Mouse (Mus musculus): ENCODE data around the gene Gm8947.
"Not testable (repeated sequence)": the region's sequence is repeated elsewhere in the genome, so short reads cannot be mapped to it uniquely, and the experiment has no call there.

Gm8947 gene

DNA sequence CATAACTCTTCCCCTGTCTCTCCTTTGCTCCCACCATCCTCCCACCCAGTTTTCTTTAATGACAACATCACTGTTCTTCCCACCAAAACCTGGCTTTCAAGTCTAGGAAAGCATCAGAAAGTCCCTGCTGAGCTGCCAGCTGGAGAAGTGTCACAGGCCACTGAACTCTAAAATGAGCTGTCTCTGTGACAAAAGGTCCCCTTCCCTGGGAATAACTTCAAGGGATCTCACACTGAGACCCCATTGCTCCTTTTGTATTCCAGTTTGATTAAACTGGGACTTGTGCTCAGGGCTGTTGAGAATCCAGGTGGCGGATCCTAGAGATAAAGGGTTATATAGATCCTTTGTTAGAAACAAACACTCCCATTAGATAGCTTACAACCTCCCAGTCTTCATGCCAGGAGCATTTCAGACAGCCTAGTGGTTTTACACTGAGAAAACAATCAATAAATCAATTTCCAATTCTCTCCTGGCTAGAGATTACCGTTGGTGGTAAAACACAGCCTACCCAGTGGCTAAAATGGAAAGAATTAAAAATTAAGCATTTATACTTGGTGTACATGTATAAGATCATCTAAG, 13.6 kb upstream of the Gm8947 start:
- in situ Hi-C loops (cut with MboI; ENCODE audit: unreplicated experiment in 2 of 2): no loop called here

DNA sequence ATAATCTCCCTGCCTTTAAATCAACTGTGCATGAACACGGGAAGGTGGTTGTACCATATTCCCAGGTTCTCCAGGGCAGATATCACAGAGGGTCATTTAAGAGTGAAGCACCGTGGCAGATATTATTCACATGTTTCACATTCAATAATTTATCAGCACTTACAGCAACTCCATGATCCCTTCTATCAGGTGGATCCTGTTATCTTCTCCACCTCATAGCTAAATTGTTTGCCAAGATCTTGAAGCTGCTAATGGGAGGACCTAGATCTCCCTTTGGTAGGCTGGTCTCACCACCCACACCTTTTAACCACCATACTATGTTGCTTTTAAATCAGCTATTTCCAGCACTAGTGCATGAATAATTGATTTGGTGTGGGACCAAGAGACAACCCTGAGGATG, 12.0 kb upstream of the Gm8947 start:
- in situ Hi-C loops (cut with MboI; ENCODE audit: unreplicated experiment in 2 of 2): no loop called here

DNA sequence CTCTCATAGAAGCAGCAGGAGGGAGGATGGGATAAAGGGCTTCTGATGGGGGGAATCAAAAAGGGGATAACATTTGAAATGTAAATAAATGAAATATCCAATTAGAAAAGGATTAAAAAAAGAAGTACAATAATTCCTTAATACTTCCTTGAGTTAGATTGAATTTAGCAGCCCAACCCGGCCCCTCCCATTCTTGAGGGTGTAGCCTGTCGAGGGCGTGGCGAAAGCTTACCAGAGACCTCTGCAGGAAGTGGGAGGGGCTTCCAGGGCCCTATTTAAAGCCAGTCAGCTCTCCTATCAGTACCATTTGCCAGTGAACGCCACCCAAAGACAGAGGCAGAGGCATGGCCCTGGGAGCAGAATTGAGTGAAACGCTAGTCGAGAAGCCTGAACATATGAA, 9.9 kb upstream of the Gm8947 start, which contains the start of gene Gm47985:
Gene Gm47985, plus strand, starts transcription at position 272 of the 400 bp plus-strand sequence.
- in situ Hi-C loops (cut with MboI; ENCODE audit: unreplicated experiment in 2 of 2): not testable (repeated sequence)

DNA sequence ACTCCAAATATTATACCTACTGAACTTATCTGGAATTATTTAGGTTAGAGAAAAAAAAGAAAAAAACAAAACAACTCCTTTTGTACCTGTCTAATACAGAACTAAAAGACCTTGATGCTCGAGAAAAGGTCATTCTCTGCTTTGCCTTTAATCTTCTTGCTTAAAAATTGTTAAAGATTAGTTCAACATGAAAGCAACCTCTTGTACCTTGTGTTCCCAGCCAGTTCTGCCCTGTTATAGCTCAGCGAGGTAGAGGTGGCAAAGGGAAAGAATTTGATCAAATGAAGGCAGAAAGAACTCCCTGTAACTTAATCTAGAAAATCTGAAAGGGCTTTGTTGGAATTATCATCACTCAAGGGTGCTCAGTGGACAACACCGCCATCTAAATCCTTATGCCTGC, 6.0 kb upstream of the Gm8947 start:
- in situ Hi-C loops (cut with MboI; ENCODE audit: unreplicated experiment in 2 of 2): not testable (repeated sequence)

- in situ Hi-C loops (cut with MboI; ENCODE audit: unreplicated experiment in 2 of 2): not testable (repeated sequence)
Observed at GRCm38 (mm10) chr1:151186879-151187424, 5.2 kb upstream of the Gm8947 start.

- in situ Hi-C loops (cut with MboI; ENCODE audit: unreplicated experiment in 2 of 2): no loop called here
Observed at GRCm38 (mm10) chr1:151188469-151188868, 3.7 kb upstream of the Gm8947 start.

DNA sequence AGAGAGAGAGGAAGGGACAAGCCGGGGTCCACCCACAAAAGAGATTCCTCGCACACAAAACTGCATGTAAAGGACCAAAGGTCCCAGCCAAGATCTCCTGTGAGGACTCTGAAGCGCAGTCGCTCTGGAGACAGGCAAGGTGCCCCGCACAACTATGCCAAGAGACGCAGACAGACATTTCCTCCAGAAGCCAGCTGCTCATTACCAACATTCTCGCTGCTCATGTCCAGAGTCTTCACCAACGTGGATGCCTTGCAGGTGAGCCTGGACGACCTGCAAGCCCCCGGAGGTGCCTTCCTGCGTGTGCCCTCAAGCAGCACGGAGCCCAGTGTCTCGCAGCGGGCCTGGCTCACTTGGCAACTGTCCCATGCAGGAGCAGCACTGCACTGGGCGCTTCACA, 563 bp downstream of the Gm8947 start:
- in situ Hi-C loops (cut with MboI; ENCODE audit: unreplicated experiment in 2 of 2): not testable (repeated sequence)

DNA sequence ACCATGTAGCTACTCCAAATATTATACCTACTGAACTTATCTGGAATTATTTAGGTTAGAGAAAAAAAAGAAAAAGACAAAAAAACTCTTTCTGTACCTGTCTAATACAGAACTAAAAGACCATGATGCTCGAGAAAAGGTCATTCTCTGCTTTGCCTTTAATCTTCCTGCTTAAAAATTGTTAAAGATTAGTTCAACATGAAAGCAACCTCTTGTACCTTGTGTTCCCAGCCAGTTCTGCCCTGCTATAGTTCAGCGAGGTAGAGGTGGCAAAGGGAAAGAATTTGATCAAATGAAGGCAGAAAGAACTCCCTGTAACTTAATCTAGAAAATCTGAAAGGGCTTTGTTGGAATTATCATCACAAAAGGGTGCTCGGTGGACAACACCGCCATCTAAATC, 3.8 kb downstream of the Gm8947 start:
- in situ Hi-C loops (cut with MboI; ENCODE audit: unreplicated experiment in 2 of 2): not testable (repeated sequence)

- in situ Hi-C loops (cut with MboI; ENCODE audit: unreplicated experiment in 2 of 2): not testable (repeated sequence)
Observed at GRCm38 (mm10) chr1:151196690-151197089, 4.5 kb downstream of the Gm8947 start.

DNA sequence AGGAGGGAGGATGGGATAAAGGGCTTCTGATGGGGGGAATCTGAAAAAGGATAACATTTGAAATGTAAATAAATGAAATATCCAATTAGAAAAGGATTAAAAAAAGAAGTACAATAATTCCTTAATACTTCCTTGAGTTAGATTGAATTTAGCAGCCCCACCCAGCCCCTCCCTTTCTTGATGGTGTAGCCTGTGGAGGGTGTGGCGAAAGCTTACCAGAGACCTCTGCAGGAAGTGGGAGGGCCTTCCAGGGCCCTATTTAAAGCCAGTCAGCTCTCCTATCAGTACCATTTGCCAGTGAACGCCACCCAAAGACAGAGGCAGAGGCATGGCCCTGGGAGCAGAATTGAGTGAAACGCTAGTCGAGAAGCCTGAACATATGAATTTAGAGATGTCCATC, 5.9 kb downstream of the Gm8947 start, which contains the start of gene Gm47995:
Gene Gm47995, plus strand, starts transcription at position 329 of the 400 bp plus-strand sequence.
- in situ Hi-C loops (cut with MboI; ENCODE audit: unreplicated experiment in 2 of 2): not testable (repeated sequence)

- in situ Hi-C loops (cut with MboI; ENCODE audit: unreplicated experiment in 2 of 2): not testable (repeated sequence)
Observed at GRCm38 (mm10) chr1:151200620-151201019, 8.4 kb downstream of the Gm8947 start.

DNA sequence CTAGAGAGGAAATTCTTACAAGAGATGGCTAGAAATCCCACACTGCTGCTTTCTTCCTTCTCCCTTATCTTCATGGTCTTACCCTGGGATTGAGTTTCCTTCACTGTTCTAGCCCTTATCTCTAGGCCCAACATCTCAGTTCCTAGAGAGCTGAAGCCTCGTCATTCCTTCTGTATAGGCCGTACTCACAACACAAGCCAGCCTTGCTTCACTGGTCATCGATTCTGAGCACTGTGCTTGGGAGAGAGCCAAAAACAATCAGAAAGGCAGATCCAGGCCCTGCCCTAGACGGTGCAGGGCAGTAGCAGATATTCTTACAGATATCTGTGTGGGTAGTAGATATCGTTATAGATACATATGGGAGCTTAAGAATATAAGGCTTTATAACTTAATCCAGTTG, 10.6 kb downstream of the Gm8947 start:
- in situ Hi-C loops (cut with MboI; ENCODE audit: unreplicated experiment in 2 of 2): not testable (repeated sequence)

- in situ Hi-C loops (cut with MboI; ENCODE audit: unreplicated experiment in 2 of 2): not testable (repeated sequence)
Observed at GRCm38 (mm10) chr1:151203818-151204217, 11.6 kb downstream of the Gm8947 start, which contains the start of gene 3110040M04Rik. 3110040M04Rik (plus strand) TSS chr1:151204121.

- in situ Hi-C loops (cut with MboI; ENCODE audit: unreplicated experiment in 2 of 2): not testable (repeated sequence)
Observed at GRCm38 (mm10) chr1:151208493-151208892, 16.3 kb downstream of the Gm8947 start.

GRCm38 (mm10) chr1:151208944-151209343, 16.8 kb downstream of the Gm8947 start:
- in situ Hi-C loops (cut with MboI; ENCODE audit: unreplicated experiment in 2 of 2): not testable (repeated sequence)

DNA sequence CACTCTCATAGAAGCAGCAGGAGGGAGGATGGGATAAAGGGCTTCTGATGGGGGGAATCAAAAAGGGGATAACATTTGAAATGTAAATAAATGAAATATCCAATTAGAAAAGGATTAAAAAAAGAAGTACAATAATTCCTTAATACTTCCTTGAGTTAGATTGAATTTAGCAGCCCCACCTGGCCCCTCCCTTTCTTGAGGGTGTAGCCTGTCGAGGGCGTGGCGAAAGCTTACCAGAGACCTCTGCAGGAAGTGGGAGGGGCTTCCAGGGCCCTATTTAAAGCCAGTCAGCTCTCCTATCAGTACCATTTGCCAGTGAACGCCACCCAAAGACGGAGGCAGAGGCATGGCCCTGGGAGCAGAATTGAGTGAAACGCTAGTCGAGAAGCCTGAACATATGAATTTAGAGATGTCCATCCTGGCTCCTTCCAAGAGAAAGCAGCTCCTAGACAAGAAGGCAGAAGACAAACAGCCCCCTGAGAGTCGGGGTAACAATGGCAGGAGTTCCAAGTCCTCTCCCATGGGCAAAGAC, 17.7 kb downstream of the Gm8947 start, which contains the start of gene Gm47996:
Gene Gm47996, plus strand, starts transcription at position 308 of the 532 bp plus-strand sequence.
- in situ Hi-C loops (cut with MboI; ENCODE audit: unreplicated experiment in 2 of 2): not testable (repeated sequence)

DNA sequence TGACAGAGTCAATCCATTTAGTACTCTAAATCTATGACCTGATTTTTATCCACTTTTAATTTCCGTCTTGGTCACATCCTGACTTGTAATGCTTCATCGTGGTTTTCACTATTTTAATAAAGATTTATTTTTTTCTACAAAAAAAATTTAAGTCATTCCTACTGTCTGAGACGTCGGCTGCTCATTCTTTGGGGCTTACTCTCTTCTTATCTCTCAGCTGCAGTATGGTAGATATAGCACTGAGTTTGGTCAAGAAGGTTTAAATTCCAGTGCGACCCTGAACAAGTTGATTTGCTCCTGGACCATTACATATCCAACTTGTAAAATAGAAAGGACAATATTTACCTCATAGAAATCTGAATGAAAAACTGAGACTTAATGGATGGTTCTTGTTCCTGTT, 19.5 kb downstream of the Gm8947 start:
- in situ Hi-C loops (cut with MboI; ENCODE audit: unreplicated experiment in 2 of 2): not testable (repeated sequence)

DNA sequence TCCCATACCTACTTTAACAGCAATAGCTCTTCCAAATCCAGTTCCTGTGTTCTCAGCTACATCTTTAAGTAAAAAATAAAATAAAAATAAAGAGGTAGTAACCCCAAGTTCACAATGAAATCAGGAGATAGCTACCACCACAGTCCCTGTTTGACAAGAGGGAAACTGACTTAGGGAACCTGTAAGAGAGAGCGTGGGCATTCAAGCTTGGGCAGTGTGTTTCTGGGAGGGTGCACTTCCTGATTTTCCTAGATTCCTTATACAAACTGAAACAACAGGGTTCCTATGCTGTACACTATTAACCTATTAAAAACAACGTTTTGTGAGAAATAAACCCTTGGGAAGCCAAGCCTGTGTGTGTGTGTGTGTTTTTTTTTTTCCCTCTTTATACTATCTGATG, 22.7 kb downstream of the Gm8947 start:
- in situ Hi-C loops (cut with MboI; ENCODE audit: unreplicated experiment in 2 of 2): no loop called here

- in situ Hi-C loops (cut with MboI; ENCODE audit: unreplicated experiment in 2 of 2): no loop called here
Observed at GRCm38 (mm10) chr1:151215985-151216384, 23.8 kb downstream of the Gm8947 start.

GRCm38 (mm10) chr1:151216417-151216816, 24.2 kb downstream of the Gm8947 start:
- in situ Hi-C loops (cut with MboI; ENCODE audit: unreplicated experiment in 2 of 2): no loop called here

DNA sequence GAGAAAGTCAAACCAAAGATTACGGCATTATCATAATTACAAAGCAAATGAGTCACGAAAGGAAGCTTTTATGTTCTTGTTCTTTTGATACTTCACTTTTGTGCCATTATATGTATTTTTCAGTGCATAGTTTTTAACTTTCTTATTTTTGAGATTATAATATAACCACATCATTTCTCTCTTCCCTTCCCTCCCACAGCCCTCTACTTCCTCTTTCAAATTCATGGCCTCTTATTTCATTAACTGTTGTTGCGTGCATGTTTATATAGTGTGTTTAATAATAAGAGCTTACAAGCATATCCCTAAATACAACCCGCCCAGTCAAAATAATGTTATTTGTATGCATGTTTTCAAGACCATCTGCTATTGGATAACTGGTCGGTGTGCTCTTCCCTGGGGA, 26.9 kb downstream of the Gm8947 start:
- in situ Hi-C loops (cut with MboI; ENCODE audit: unreplicated experiment in 2 of 2): no loop called here

DNA sequence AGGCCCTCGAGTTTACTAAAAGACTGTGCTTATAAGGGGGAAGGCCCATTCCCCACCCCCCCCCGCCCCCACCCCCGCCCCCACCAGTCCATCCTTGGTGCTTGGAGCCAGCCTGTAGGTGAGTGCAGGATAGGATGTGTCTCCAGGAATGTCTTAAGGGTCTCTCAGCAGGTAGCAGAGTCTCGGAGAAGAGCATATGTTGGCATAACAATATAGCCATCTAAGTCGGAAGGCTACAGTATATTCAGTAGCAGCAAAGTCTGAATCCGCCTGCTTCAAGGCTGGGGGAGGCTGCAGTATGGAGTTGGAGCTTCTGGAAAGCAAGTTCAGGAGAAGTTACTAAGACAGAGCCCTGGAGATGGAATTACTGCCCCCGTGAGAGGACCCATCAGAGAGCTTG, 27.9 kb downstream of the Gm8947 start:
- in situ Hi-C loops (cut with MboI; ENCODE audit: unreplicated experiment in 2 of 2): no loop called here
